Mouse (Mus musculus) limb, embryonic 11.5 days (tissue): ENCODE results near the gene Xirp1. TPM values are rescaled to one million over a fixed set of nuclear protein-coding genes. Genes with fewer than 3 reads are reported as not detected.

Experiments used
- ATAC-seq: fragments of 200-750 bp; cut with Nextera tagmentation; 2 replicates; pipeline ENCODE4 v1.8.0; 2017; ENCODE audit warnings: low read depth; ENCODE audit not compliant: insufficient number of reproducible peaks, low FRiP score, low TSS enrichment
- DNase-seq: peaks from one replicate; pipeline ENCODE4 v3.0.0-alpha.2; 2015; ENCODE audit warnings: low spot score
- H3K27ac ChIP-seq: fragments of 300-500 bp; sonication (generic); replicated peaks from 2 replicates; pipeline ENCODE4 v1.5.1; 2014; ENCODE audit warnings: low read depth, mild to moderate bottlenecking, low read length
- H3K27me3 ChIP-seq: fragments of 300-500 bp; sonication (generic); 2 replicates; pipeline ENCODE4 v1.6.1; 2014; ENCODE audit warnings: mild to moderate bottlenecking, low read length, mixed read lengths; ENCODE audit not compliant: control insufficient read depth, insufficient read depth
- H3K36me3 ChIP-seq: fragments of 300-500 bp; sonication (generic); 2 replicates; pipeline ENCODE4 v1.6.1; 2014; ENCODE audit warnings: mild to moderate bottlenecking, low read length, moderate library complexity, mixed read lengths; ENCODE audit not compliant: control insufficient read depth, insufficient read depth
- H3K4me1 ChIP-seq: fragments of 300-500 bp; sonication (generic); 2 replicates; pipeline ENCODE4 v1.6.1; 2014; ENCODE audit warnings: low read length, mixed read lengths; ENCODE audit not compliant: control insufficient read depth, insufficient read depth
- H3K4me2 ChIP-seq: fragments of 300-500 bp; sonication (generic); 2 replicates; pipeline ENCODE4 v1.6.1; 2014; ENCODE audit warnings: low read depth, mild to moderate bottlenecking, moderate library complexity; ENCODE audit not compliant: severe bottlenecking
- H3K4me3 ChIP-seq: fragments of 300-500 bp; sonication (generic); 2 replicates; pipeline ENCODE4 v1.5.1; 2014; ENCODE audit warnings: low read depth, low read length
- H3K9ac ChIP-seq: fragments of 300-500 bp; sonication (generic); 2 replicates; pipeline ENCODE4 v1.6.1; 2014; ENCODE audit warnings: mild to moderate bottlenecking, low read length
- H3K9me3 ChIP-seq: fragments of 300-500 bp; sonication (generic); 2 replicates; pipeline ENCODE4 v1.6.1; 2016; ENCODE audit warnings: low read length; ENCODE audit not compliant: control insufficient read depth
- WGBS: fragments of 180-500 bp; shearing (Covaris S2); extraction: QIAGEN DNeasy Blood & Tissue Kit; methylation state at CpG from one replicate; pipeline ENCODE4 v1.1.7; 2014; 5-methylcytosine and 5-hydroxymethylcytosine counted together
- polyA plus RNA-seq: library from polyadenylated mRNA; unstranded; fragments of >200 nt; fragmentation: Nextera tagmentation; extraction: Ambion mirVana; gene quantifications from 2 replicates; pipeline ENCODE4 v1.2.1, GENCODE M21; 2014

Xirp1 gene
- polyA plus RNA-seq, 1 experiment from 2014 or later, result not detected

DNA sequence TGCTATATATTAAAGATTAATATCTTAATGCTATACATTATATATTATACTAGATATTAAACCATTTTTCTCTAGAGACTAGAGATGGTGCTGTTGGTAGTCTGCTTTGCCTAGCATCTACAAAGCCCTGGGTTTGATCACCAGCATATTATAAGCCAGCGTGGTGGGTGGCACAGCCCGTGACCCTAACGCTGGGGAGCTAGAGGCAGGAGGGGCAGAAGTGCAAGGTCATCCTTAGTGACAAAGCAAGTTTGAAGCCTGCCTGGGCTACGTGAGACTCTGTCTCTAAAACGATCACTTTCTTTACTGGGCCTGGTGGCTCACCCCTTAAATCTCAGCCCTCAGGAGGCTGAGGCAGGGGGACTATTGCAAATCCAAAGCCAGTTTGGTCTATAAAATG is 20.5 kb downstream of the Xirp1 start:
- 72% methylated on average over 5 of the region's 5 CpGs for WGBS
- DNase-seq (no peak), ATAC-seq (no peak)
- Histone ChIP-seq H3K4me2 (no peak overlapping the region), H3K4me3 (no peak overlapping the region), H3K9ac (no peak overlapping the region), H3K27me3 (no peaks in the 10 kb centered on the region), H3K36me3 (no peaks in the 10 kb centered on the region), H3K4me1 (no peaks in the 10 kb centered on the region; the same call in 1 of the 2 replicates), H3K9me3 (no peaks in the 10 kb centered on the region), H3K27ac (no peak overlapping the region)

DNA sequence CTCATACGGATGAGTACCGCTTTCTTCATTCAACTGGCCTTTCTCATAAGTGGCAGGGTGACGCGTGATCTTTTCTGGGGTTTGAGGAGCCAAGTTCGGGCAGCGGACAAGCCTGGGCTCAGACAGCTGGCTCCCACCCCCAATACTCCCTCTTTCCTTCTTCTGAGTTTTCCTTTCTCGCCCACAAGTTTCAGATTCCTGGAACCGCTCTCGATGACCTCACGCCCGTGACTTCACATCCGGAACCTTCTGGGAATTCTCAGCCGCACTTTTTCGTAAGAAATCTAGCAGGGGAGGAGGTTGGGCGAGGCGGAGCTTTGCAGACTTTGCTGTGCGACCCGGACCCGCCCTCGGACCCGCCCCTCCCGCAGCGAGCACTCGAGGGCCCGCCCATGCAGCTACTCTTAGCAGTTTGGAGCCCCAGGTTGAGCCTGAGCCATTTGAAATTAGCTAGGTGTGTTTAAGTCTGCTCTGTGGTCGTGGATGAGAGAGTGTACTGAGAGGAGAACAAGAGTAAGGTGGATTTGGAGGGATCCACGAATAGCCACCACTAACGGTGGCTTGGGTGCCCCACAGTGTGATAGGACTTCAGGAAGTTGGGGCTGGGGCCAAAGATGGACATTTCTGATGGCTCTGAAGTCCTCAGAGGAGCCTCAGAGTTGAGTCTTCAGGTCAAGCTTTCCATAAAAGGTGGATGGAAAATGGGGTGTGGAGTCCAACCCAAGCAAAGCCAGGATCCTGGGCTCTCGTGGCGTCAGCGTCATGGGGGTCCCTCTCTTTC is 21.3 kb downstream of the Xirp1 start:
- H3K4me2 ChIP-seq, result peak overlapping the region; percentile 59
- ATAC-seq (peak; percentile 95), DNase-seq (peak; percentile 92)
- peak overlapping the region; percentile 63 for H3K9ac ChIP-seq
- WGBS, result 11% methylated on average over 31 of the region's 31 CpGs
- H3K9me3 ChIP-seq, result no peaks in the 10 kb centered on the region
- no peaks in the 10 kb centered on the region; the same call in 1 of the 2 replicates for H3K4me1 ChIP-seq
- no peaks in the 10 kb centered on the region for H3K36me3 ChIP-seq
- H3K4me3 ChIP-seq, result peak overlapping the region; percentile 35
- peak overlapping the region; percentile 68; the same call in 1 of the 2 replicates for H3K27ac ChIP-seq
- H3K27me3 ChIP-seq, result no peaks in the 10 kb centered on the region

DNA sequence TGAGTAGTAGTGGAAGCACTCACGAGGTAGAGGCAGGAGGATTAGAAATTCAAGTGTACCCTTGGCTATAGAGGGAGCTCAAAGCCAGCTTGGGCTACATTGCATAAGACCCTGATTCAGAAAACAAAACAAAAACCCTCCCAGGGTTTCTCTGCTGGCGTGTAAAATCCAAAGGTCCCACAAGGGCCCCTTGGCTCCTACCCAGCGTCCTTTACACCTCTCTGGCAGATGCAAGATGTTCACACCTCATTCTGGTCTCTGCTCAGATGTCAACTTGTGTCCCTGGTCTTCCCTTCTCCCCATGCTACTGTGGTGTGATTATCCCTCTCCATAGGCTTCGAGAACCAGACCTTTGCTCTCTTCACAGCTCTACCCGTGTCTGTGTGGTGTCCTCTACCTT is 22.6 kb downstream of the Xirp1 start:
- Histone ChIP-seq H3K36me3 (no peaks in the 10 kb centered on the region), H3K27ac (no peak overlapping the region), H3K9ac (no peak overlapping the region), H3K4me3 (no peak overlapping the region), H3K4me1 (no peaks in the 10 kb centered on the region; the same call in 1 of the 2 replicates), H3K27me3 (no peaks in the 10 kb centered on the region), H3K4me2 (no peak overlapping the region), H3K9me3 (no peaks in the 10 kb centered on the region)
- DNase-seq (no peak), ATAC-seq (no peak)
- 66% methylated on average over 5 of the region's 5 CpGs for WGBS

DNA sequence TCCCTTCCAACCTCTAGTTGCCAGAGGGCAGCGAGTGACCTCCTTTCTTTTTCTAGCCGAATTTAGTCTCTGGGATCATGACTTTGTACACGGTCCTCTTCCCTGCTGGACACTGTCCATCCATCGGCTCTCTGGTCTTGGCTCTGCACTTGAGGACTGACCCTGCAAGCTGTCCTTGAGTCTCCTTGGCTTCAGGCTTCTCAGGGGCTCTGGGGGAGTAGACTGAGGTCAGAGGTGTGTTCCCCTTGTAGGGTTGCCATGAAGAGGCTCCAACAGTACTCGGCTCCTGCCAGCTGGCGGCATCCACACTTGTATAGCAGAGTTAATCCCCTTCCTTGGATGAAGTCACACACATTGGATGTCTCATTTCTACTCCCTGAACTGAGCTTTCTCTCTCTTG is 23.8 kb downstream of the Xirp1 start:
- Histone ChIP-seq H3K36me3 (no peaks in the 10 kb centered on the region), H3K4me3 (no peak overlapping the region), H3K9ac (no peak overlapping the region), H3K4me1 (no peaks in the 10 kb centered on the region; the same call in 1 of the 2 replicates), H3K27ac (no peak overlapping the region), H3K27me3 (no peaks in the 10 kb centered on the region), H3K9me3 (no peaks in the 10 kb centered on the region), H3K4me2 (no peak overlapping the region)
- 81% methylated on average over 6 of the region's 6 CpGs for WGBS
- DNase-seq (no peak), ATAC-seq (no peak)

DNA sequence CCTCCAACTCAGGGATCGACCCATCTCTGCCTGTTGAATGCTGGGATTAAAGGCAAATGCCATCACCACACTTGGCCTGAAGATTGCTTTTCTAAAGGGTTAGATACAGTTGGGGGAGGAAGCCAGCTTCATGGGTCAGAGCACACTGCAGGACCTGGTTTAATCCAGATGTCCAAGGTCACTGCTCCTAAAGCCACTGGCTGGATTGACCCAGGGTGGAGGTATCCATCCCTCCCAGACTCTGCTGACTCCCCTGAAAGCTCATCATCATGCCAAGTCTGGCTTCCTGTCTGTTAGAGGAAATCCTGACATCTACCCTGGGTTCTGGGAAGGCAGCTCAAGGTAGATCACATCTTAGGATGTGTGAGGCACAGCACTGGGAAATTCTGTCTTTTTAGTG is 24.6 kb downstream of the Xirp1 start:
- H3K27ac ChIP-seq, result no peak overlapping the region
- no peak overlapping the region for H3K9ac ChIP-seq
- H3K27me3 ChIP-seq, result no peaks in the 10 kb centered on the region
- 86% methylated on average over 1 of the region's 1 CpGs for WGBS
- no peak for DNase-seq
- no peak for ATAC-seq
- H3K9me3 ChIP-seq, result no peaks in the 10 kb centered on the region
- H3K4me2 ChIP-seq, result no peak overlapping the region
- H3K4me1 ChIP-seq, result no peaks in the 10 kb centered on the region; the same call in 1 of the 2 replicates
- no peaks in the 10 kb centered on the region for H3K36me3 ChIP-seq
- H3K4me3 ChIP-seq, result no peak overlapping the region

DNA sequence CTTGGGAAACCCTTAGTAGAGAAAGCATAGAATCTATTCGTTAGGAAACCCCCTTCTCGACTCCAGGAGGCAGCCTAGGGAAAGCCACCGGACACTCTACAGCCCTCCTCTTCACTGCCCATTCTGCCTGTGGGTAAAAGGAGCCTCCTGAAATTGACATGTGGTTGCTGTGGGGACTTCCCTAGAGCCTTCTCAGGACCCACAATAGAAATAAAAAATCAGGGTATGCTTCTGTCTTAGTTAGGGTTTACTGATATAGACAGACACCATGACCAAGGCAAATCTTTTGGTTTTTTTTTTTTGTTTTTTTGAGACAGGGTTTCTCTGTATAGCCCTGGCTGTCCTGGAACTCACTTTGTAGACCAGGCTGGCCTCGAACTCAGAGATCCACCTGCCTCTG is 27.3 kb downstream of the Xirp1 start:
- WGBS, result 86% methylated on average over 4 of the region's 4 CpGs
- H3K4me1 ChIP-seq, result no peaks in the 10 kb centered on the region
- H3K4me2 ChIP-seq, result no peak overlapping the region
- no peaks in the 10 kb centered on the region for H3K36me3 ChIP-seq
- no peak for ATAC-seq
- no peak for DNase-seq
- H3K27ac ChIP-seq, result no peak overlapping the region
- no peak overlapping the region for H3K9ac ChIP-seq
- H3K27me3 ChIP-seq, result no peaks in the 10 kb centered on the region
- no peaks in the 10 kb centered on the region for H3K9me3 ChIP-seq
- H3K4me3 ChIP-seq, result no peak overlapping the region

DNA sequence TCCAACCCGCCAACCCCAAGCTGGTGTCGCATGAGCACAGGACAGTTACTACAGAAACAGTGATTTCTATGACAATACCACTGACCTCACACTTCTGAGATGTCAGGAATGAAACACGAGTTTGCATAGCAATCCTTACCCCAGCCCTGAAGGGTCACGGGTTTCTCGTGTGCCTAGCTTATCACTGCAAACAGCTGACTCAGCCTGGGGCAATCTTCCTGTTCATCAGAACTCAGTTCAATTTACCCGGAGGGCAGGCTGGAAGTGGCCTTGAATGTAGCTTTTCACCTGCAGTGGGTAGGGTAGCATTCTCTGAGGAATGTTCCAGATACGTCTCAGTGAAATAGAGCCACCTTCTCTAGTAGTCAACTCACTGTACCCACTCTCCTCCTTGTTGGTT is 29.2 kb downstream of the Xirp1 start:
- Histone ChIP-seq H3K9me3 (no peaks in the 10 kb centered on the region), H3K27me3 (no peaks in the 10 kb centered on the region), H3K4me3 (no peak overlapping the region), H3K4me2 (no peak overlapping the region), H3K27ac (no peak overlapping the region), H3K36me3 (no peaks in the 10 kb centered on the region), H3K4me1 (no peaks in the 10 kb centered on the region), H3K9ac (no peak overlapping the region)
- ATAC-seq (no peak), DNase-seq (no peak)
- 78% methylated on average over 7 of the region's 7 CpGs for WGBS

DNA sequence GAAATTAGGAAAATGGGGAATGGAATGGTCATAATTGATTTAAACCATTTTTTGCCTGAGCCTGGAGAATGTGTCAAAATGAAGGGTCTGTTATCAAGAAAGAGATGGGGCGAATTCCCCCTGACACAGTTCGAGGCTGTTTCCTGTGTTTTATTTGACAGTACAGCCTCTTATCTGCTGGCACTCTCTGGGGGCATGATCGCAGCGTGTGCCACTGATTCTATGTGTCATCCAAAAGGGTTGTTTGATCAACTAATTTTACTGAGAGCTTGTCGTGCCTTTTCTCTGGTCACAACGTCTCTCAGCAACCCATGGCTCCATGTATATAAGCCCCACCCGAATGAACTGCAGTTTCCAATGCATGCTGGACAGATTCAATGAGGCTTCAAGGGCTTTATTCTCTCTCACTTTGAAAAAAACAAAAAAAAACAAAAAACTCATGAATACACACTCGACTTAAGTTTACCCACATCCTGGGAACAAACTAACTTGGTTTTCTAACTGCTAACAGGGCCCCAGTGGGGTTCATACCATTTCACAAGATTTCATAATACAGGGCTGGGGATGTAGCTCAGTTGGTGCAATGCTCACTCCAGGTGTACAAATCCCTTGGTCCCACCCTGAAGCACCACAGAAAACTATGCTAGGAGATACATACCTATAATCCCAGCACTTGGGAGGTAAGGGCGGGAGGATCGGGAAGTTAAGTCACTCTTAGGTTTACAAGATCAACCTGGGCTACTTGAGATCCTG is 30.1 kb downstream of the Xirp1 start:
- Histone ChIP-seq H3K9me3 (no peaks in the 10 kb centered on the region), H3K4me2 (no peak overlapping the region), H3K4me3 (no peak overlapping the region), H3K4me1 (no peaks in the 10 kb centered on the region), H3K27ac (no peak overlapping the region), H3K36me3 (no peaks in the 10 kb centered on the region), H3K9ac (no peak overlapping the region), H3K27me3 (no peaks in the 10 kb centered on the region)
- no peak for ATAC-seq
- WGBS, result 83% methylated on average over 10 of the region's 10 CpGs
- no peak for DNase-seq
